Mouse (Mus musculus) cortical plate, adult 2 months (tissue): ENCODE data around the gene Tff2. TPM values are rescaled to one million over a fixed set of nuclear protein-coding genes. Genes with fewer than 3 reads are reported as not detected.

Source experiments
- H3K27ac ChIP-seq: fragments of 200-500 bp; 2 replicates; pipeline ENCODE4 v1.5.1; 2012; ENCODE audit warnings: low read length, control low read depth, inconsistent platforms; ENCODE audit not compliant: insufficient read depth
- H3K4me1 ChIP-seq: fragments of 200-500 bp; 2 replicates; pipeline ENCODE4 v1.6.1; 2011; ENCODE audit warnings: low read length; ENCODE audit not compliant: control insufficient read depth, insufficient read depth
- H3K4me3 ChIP-seq: fragments of 200-500 bp; 2 replicates; pipeline ENCODE4 v1.5.1; 2011; ENCODE audit warnings: mild to moderate bottlenecking, low read length, control low read depth; ENCODE audit not compliant: insufficient read depth
- CTCF ChIP-seq: fragments of 200-500 bp; IDR thresholded peaks from 2 replicates; pipeline ENCODE4 v1.5.1; 2011; ENCODE audit warnings: mild to moderate bottlenecking, control low read depth, low read length; ENCODE audit not compliant: insufficient read depth; ENCODE audit errors: extremely low read depth
- POLR2A ChIP-seq: fragments of 200-500 bp; IDR thresholded peaks from 2 replicates; pipeline ENCODE4 v1.6.1; 2011; ENCODE audit warnings: mild to moderate bottlenecking, low read length, control low read depth; ENCODE audit not compliant: insufficient read depth; ENCODE audit errors: extremely low read depth
- polyA plus RNA-seq: library from polyadenylated mRNA; depleted of rRNA; stranded (reverse); fragments of >200 nt; gene quantifications from 2 replicates; pipeline ENCODE4 v1.2.3, GENCODE M21; 2012

Gene Tff2
- polyA plus RNA-seq, 1 experiment: not detected

GRCm38 (mm10) chr17:31169796-31170195 lies 25.7 kb upstream of the Tff2 start:
- Histone ChIP-seq H3K27ac (no peak overlapping the region), H3K4me3 (no peak overlapping the region), H3K4me1 (no peaks in the 10 kb centered on the region)
- TF ChIP-seq POLR2A: no peak
- no peak for TF ChIP-seq CTCF

GRCm38 (mm10) chr17:31165127-31165526 lies 21.0 kb upstream of the Tff2 start, which contains the start of gene Tff1:
Tff1 (minus strand) TSS chr17:31165277.
- no peaks in the 10 kb centered on the region for H3K4me1 ChIP-seq
- no peak within 1 kb of the TSS for H3K4me3 ChIP-seq
- no peak within 1 kb of the TSS for H3K27ac ChIP-seq
- no peak for TF ChIP-seq POLR2A
- TF ChIP-seq CTCF: no peak

- no peaks in the 10 kb centered on the region for H3K4me1 ChIP-seq
- no peak overlapping the region for H3K27ac ChIP-seq
- TF ChIP-seq CTCF: no peak
- TF ChIP-seq POLR2A: no peak
- H3K4me3 ChIP-seq: no peak overlapping the region
Measured at GRCm38 (mm10) chr17:31163821-31164220, 19.7 kb upstream of the Tff2 start.

- Histone ChIP-seq H3K4me1 (no peaks in the 10 kb centered on the region), H3K4me3 (no peak overlapping the region), H3K27ac (no peak overlapping the region)
- TF ChIP-seq POLR2A: no peak
- TF ChIP-seq CTCF: no peak
Measured at GRCm38 (mm10) chr17:31162607-31163006, 18.5 kb upstream of the Tff2 start.

GRCm38 (mm10) chr17:31160291-31160690 lies 16.2 kb upstream of the Tff2 start:
- H3K4me3 ChIP-seq: no peak overlapping the region
- TF ChIP-seq CTCF (no peak), POLR2A (no peak)
- no peak overlapping the region for H3K27ac ChIP-seq
- no peaks in the 10 kb centered on the region for H3K4me1 ChIP-seq

GRCm38 (mm10) chr17:31157921-31158320 lies 13.8 kb upstream of the Tff2 start:
- TF ChIP-seq POLR2A: no peak
- TF ChIP-seq CTCF: no peak
- Histone ChIP-seq H3K4me1 (no peaks in the 10 kb centered on the region), H3K4me3 (no peak overlapping the region), H3K27ac (no peak overlapping the region)

GRCm38 (mm10) chr17:31153785-31154184 lies 9.7 kb upstream of the Tff2 start:
- TF ChIP-seq CTCF: no peak
- TF ChIP-seq POLR2A: no peak
- H3K4me3 ChIP-seq: no peak overlapping the region
- no peak overlapping the region for H3K27ac ChIP-seq
- no peaks in the 10 kb centered on the region for H3K4me1 ChIP-seq

GRCm38 (mm10) chr17:31152966-31153499 lies 9.0 kb upstream of the Tff2 start:
- Histone ChIP-seq H3K4me3 (no peak overlapping the region), H3K4me1 (no peaks in the 10 kb centered on the region), H3K27ac (no peak overlapping the region)
- TF ChIP-seq CTCF: no peak

GRCm38 (mm10) chr17:31152512-31152911 lies 8.4 kb upstream of the Tff2 start:
- no peak overlapping the region for H3K27ac ChIP-seq
- H3K4me1 ChIP-seq: no peaks in the 10 kb centered on the region
- H3K4me3 ChIP-seq: no peak overlapping the region
- TF ChIP-seq POLR2A (no peak), CTCF (no peak)

- H3K27ac ChIP-seq: no peak overlapping the region
- H3K4me1 ChIP-seq: no peaks in the 10 kb centered on the region
- H3K4me3 ChIP-seq: no peak overlapping the region
- TF ChIP-seq POLR2A (no peak), CTCF (no peak)
Measured at GRCm38 (mm10) chr17:31145998-31146397, 1.9 kb upstream of the Tff2 start.

GRCm38 (mm10) chr17:31142116-31142515 lies 2.0 kb downstream of the Tff2 start:
- H3K4me3 ChIP-seq: no peak overlapping the region
- no peak for TF ChIP-seq POLR2A
- no peak for TF ChIP-seq CTCF
- no peak overlapping the region for H3K27ac ChIP-seq
- no peaks in the 10 kb centered on the region for H3K4me1 ChIP-seq

- Histone ChIP-seq H3K27ac (no peak overlapping the region), H3K4me3 (no peak overlapping the region), H3K4me1 (no peaks in the 10 kb centered on the region)
- TF ChIP-seq CTCF: peak; percentile 83
- TF ChIP-seq POLR2A: no peak
Measured at GRCm38 (mm10) chr17:31138398-31138797, 5.7 kb downstream of the Tff2 start.
